Mouse (Mus musculus) C2C12 (cell line): Measurements from ENCODE around the gene Hpca.

Experiments used
- CEBPB ChIP-seq: IDR thresholded peaks from one replicate; pipeline ENCODE4 v1.6.1; 2011; ENCODE audit warnings: low read depth, mild to moderate bottlenecking, control low read depth, moderate library complexity
- CTCF ChIP-seq: IDR thresholded peaks from one replicate; pipeline ENCODE4 v1.5.1; 2011; ENCODE audit not compliant: control insufficient read depth, insufficient read depth, insufficient read length
- MYOD1 ChIP-seq: IDR thresholded peaks from one replicate; pipeline ENCODE4 v1.6.1; 2011; ENCODE audit warnings: low read depth; ENCODE audit not compliant: control insufficient read depth, insufficient read length
- MYOG ChIP-seq: IDR thresholded peaks from one replicate; pipeline ENCODE4 v1.6.1; 2011; ENCODE audit not compliant: control insufficient read depth, insufficient read length; ENCODE audit errors: extremely low read depth
- USF1 ChIP-seq: IDR thresholded peaks from one replicate; pipeline ENCODE4 v1.6.1; 2011; ENCODE audit warnings: low read depth, mild to moderate bottlenecking, control low read depth, moderate library complexity

- TF ChIP-seq CTCF (no peak), CEBPB (no peak), MYOG (no peak), MYOD1 (no peak), USF1 (no peak)
These were observed 14.3 kb upstream of the Hpca start for GRCm38 (mm10) chr4:129136189-129136578.
